Mouse (Mus musculus) stomach, embryonic 15.5 days (tissue): Measurements from ENCODE around the gene Eif4g2. TPM values are rescaled to one million over a fixed set of nuclear protein-coding genes. Genes with fewer than 3 reads are reported as not detected.

ENCODE experiments used
- ATAC-seq: fragments of 200-750 bp; cut with Nextera tagmentation; 2 replicates; pipeline ENCODE4 v1.8.0; 2017; ENCODE audit warnings: low read depth, moderate number of reproducible peaks, moderate TSS enrichment; ENCODE audit not compliant: insufficient read depth, low FRiP score
- H3K27ac ChIP-seq: fragments of 300-500 bp; sonication (generic); 2 replicates; pipeline ENCODE4 v1.5.1; 2015; ENCODE audit warnings: mild to moderate bottlenecking, inconsistent platforms
- H3K27me3 ChIP-seq: fragments of 300-500 bp; sonication (generic); replicated peaks from 2 replicates; pipeline ENCODE4 v1.6.1; 2015; ENCODE audit warnings: inconsistent platforms
- H3K36me3 ChIP-seq: fragments of 300-500 bp; sonication (generic); 2 replicates; pipeline ENCODE4 v1.6.1; 2015; ENCODE audit warnings: inconsistent platforms
- H3K4me1 ChIP-seq: fragments of 300-500 bp; sonication (generic); 2 replicates; pipeline ENCODE4 v1.6.1; 2015; ENCODE audit warnings: inconsistent platforms
- H3K4me2 ChIP-seq: fragments of 300-500 bp; sonication (generic); 2 replicates; pipeline ENCODE4 v1.6.1; 2015; ENCODE audit warnings: mild to moderate bottlenecking, inconsistent platforms
- H3K4me3 ChIP-seq: fragments of 300-500 bp; sonication (generic); replicated peaks from 2 replicates; pipeline ENCODE4 v1.5.1; 2015; ENCODE audit warnings: inconsistent platforms
- H3K9ac ChIP-seq: fragments of 300-500 bp; sonication (generic); 2 replicates; pipeline ENCODE4 v1.6.1; 2015; ENCODE audit warnings: inconsistent platforms
- H3K9me3 ChIP-seq: fragments of 300-500 bp; sonication (generic); 2 replicates; pipeline ENCODE4 v1.6.1; 2016; ENCODE audit warnings: inconsistent platforms
- WGBS: fragments of 180-500 bp; shearing (Covaris S2); methylation state at CpG from one replicate; pipeline ENCODE4 v1.1.7; 2015; 5-methylcytosine and 5-hydroxymethylcytosine counted together
- polyA plus RNA-seq: library from polyadenylated mRNA; unstranded; fragments of >200 nt; fragmentation: Nextera tagmentation; extraction: Ambion mirVana; gene quantifications from 2 replicates; pipeline ENCODE4 v1.2.1, GENCODE M21; 2015

Gene Eif4g2
- 608 and 684 TPM in 2 replicates for polyA plus RNA-seq

DNA sequence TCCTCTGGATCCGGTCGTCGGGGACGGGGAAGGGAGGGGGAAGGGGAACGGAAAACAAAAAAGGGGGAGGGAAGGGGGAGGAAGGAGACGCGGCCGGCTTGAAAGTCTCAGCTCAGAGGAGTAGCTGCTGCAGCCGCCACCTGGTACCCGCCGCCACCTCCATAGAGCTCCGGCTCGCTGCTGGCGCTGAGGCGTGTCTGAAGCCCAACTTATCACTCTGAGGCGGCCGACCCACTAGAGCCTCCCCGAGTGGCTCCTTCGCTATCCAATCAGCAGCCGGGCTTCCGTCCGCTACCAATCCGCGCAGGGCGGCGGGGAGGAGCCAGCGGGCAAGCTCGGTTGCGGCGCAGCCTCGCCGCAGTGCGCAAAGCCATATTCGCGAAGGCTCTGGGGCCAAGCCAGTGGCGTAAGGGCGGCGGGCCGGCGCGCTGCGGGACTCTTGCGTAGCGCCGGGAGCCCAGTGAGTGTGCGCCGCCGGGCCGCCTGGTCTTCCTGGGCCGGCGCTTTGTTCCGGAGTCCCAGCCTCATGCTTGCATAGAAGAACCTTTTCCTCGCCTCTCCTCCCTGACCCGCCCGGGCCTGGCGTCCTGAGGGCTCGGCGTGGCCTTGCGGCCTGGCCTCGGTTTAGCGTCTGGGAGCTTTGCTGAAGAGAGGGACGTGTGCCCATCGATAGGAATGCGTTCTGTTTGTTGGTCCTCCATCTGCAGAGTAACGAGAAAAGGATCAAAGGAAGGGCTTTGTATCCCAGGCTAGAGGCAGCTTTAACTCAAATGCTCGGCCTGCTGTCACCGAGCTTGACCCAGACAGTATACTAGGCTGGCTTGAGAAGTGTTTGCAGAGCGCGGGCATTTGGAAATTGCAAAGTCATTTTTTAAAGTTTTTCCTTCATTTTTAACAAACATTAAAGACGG, at the start of gene Eif4g2:
TSS of gene Eif4g2 (minus strand) at position 209 of the 911 bp plus-strand sequence.
- H3K4me3 ChIP-seq = peak within 1 kb of the TSS; percentile 85
- no peaks in the 10 kb centered on the region for H3K27me3 ChIP-seq
- H3K4me1 ChIP-seq = peaks cover 8% of the 10 kb centered on the region; the same call in 1 of the 2 replicates
- peak; percentile 99 for ATAC-seq
- peak within 1 kb of the TSS; percentile 72 for H3K4me2 ChIP-seq
- H3K36me3 ChIP-seq = peaks cover 23% of the 10 kb centered on the region
- H3K27ac ChIP-seq = peak within 1 kb of the TSS; percentile 99
- no peaks in the 10 kb centered on the region for H3K9me3 ChIP-seq
- under 1% methylated on average over 68 of the region's 70 CpGs for WGBS
- H3K9ac ChIP-seq = peak within 1 kb of the TSS; percentile 99

DNA sequence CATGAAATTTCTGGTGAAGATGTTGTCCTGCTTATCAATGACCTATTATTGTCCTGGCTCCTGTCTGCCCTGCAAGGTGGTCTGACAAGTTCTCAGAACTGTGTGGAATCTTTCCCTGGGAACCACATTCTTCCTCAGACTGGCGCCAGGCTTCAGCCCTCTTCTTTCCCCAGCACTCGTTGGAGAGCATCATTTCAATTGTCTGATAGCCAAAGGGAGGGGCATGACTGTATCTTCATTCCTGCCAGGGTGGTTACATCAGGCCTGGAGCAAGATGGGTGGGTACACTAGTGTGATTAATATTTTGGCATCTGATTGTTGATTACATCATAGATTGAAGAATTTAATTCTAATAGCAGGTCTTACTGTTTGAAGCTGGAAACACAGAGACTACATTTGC, 49.8 kb upstream of the Eif4g2 start:
- no peak overlapping the region for H3K9ac ChIP-seq
- WGBS = 68% methylated on average over 2 of the region's 2 CpGs
- no peak for ATAC-seq
- H3K36me3 ChIP-seq = no peaks in the 10 kb centered on the region
- no peak overlapping the region for H3K4me3 ChIP-seq
- H3K9me3 ChIP-seq = no peaks in the 10 kb centered on the region
- H3K27me3 ChIP-seq = no peaks in the 10 kb centered on the region
- H3K4me2 ChIP-seq = no peak overlapping the region
- no peaks in the 10 kb centered on the region for H3K4me1 ChIP-seq
- H3K27ac ChIP-seq = no peak overlapping the region

DNA sequence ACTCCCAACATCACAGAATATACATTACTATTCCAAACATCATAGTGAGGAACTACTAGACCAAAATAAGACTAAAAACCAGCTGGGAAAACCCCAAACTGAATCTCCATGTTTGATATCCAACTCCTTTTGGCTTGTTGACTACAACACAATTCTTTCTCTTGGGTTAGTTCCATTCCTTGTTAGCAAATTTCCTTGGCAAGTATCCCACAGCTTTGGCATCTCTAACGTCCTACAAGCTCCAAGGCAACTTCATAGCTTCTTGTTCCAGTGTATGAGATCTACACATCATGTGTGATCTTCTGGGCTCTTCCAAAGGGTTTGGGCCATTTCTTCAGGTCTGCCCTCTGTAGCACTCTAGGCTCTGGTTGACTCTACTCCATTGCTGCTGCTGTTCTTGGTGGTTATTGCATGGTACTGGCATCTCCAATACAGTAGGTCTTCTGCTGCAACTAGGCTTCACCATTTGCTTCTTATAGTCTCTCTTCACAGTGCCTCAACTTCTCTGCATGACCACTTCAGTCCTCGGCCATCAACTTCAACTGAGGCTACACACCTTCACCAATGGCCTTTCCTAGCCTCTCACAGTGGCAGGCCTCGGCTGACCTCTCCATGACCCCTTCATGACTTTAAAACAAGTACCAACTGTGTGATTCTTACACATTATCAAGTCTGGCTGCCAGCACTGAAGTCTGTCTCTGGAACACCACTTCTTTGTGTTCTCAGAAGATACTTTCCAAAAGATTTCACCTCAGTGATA, 44.0 kb upstream of the Eif4g2 start:
- Histone ChIP-seq H3K27me3 (no peaks in the 10 kb centered on the region), H3K36me3 (no peaks in the 10 kb centered on the region), H3K27ac (no peak overlapping the region), H3K4me1 (peaks cover 3% of the 10 kb centered on the region; the same call in 1 of the 2 replicates), H3K9ac (no peak overlapping the region), H3K9me3 (no peaks in the 10 kb centered on the region), H3K4me3 (no peak overlapping the region), H3K4me2 (no peak overlapping the region)
- no peak for ATAC-seq
- 73% methylated on average over 3 of the region's 3 CpGs for WGBS

DNA sequence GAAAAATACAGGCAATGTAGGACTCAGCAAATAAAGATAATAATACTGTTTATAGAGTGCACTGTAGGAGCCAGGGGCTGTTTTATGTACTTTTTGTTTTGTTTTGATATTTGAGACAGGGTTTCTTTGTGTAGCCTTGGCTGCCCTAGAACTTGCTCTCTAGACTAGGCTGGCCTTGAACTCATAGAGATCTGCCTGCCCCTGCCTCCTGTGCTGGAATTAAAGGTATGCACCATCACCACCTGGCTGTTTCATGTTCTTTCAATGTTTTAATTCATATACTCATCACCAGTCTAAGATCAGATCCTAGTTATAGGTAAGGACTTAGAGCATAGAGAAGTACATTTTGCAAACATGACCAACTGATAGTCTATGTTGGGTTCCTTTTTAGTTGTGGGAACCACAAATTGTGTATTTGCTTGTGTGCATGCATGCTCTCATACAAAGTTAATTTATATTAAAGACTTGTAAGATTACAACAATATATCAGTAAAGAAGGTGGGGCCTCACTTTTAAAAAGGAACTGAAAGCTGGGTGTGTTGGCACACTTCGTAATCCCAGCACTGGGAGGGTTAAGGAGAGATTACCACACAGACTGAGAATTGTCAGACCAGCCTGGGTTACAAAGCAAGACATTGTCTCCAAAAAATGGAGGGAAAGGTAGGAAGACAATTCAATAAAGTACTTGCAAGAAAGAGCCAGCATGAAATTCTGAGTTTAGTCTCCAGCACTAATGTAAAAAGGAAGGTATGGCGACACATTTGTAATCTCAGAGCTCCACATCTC, 41.1 kb upstream of the Eif4g2 start:
- H3K9me3 ChIP-seq = no peaks in the 10 kb centered on the region
- H3K36me3 ChIP-seq = no peaks in the 10 kb centered on the region
- H3K9ac ChIP-seq = no peak overlapping the region
- H3K4me3 ChIP-seq = no peak overlapping the region
- H3K27ac ChIP-seq = no peak overlapping the region
- WGBS = 93% methylated on average over 2 of the region's 2 CpGs
- no peak for ATAC-seq
- no peaks in the 10 kb centered on the region for H3K27me3 ChIP-seq
- no peak overlapping the region for H3K4me2 ChIP-seq
- H3K4me1 ChIP-seq = peaks cover 3% of the 10 kb centered on the region; the same call in 1 of the 2 replicates

DNA sequence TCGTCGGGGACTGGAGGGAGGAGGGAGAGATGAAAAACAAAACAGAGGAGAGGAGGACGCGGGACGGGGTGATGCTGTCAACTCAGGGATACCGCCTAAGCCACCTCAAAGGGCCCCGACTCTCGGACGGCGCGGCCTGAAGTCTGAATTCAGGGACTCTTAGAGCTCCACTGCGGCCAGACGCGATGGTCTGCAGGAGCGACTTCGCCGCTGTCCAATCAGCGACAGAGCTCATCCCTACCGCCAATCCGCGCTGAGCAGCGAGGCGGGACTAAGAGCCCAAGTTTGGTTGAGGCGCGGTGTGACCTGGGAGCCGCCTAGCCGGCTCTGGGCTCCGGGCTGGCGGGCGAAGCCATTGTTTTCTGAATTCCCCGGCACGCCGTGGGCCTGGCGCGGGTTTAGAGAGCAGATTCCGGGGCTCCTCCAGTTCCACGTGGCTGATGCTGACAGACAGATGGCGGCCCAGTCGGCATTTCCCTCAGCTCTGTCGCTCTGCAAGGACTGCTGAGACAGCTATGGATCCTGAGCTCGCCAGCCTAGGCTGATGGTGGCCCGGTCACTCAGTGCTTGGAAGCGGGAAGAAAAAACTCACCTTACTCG, 39.8 kb upstream of the Eif4g2 start:
- H3K36me3 ChIP-seq = no peaks in the 10 kb centered on the region
- ATAC-seq = peak; percentile 100
- peak overlapping the region; percentile 60 for H3K9ac ChIP-seq
- under 1% methylated on average over 44 of the region's 44 CpGs for WGBS
- H3K4me1 ChIP-seq = peaks cover 3% of the 10 kb centered on the region; the same call in 1 of the 2 replicates
- peak overlapping the region; percentile 66 for H3K4me3 ChIP-seq
- H3K27me3 ChIP-seq = no peaks in the 10 kb centered on the region
- peak overlapping the region; percentile 92 for H3K4me2 ChIP-seq
- no peaks in the 10 kb centered on the region for H3K9me3 ChIP-seq
- H3K27ac ChIP-seq = peak overlapping the region; percentile 96

DNA sequence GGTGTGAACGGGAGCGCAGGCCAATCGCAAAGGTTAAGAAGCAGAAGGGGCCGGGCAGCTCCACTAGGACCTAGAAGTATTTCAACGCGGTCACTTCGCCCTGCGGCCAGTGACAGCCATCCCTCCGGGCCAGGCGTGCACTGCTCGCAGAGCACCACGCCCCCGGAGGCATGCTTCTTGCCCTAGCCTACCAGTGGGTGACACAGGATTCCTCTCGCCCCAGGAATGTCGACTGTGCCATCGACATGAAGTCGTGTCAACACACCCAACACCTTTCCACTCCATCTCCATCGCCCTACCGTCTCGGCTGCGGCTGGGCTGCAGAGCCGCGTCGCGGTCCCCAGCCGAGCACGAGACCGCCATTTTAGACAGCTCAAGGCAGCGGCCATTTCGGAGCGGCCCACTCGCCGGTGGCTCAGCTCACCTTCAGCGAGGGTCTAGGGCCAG, 39.3 kb upstream of the Eif4g2 start:
- H3K9ac ChIP-seq = peak overlapping the region; percentile 60
- H3K27me3 ChIP-seq = no peaks in the 10 kb centered on the region
- H3K27ac ChIP-seq = peak overlapping the region; percentile 96
- H3K9me3 ChIP-seq = no peaks in the 10 kb centered on the region
- H3K36me3 ChIP-seq = no peaks in the 10 kb centered on the region
- peak overlapping the region; percentile 92 for H3K4me2 ChIP-seq
- H3K4me3 ChIP-seq = peak overlapping the region; percentile 66
- ATAC-seq = peak; percentile 84
- WGBS = under 1% methylated on average over 34 of the region's 34 CpGs
- H3K4me1 ChIP-seq = peaks cover 3% of the 10 kb centered on the region; the same call in 1 of the 2 replicates

DNA sequence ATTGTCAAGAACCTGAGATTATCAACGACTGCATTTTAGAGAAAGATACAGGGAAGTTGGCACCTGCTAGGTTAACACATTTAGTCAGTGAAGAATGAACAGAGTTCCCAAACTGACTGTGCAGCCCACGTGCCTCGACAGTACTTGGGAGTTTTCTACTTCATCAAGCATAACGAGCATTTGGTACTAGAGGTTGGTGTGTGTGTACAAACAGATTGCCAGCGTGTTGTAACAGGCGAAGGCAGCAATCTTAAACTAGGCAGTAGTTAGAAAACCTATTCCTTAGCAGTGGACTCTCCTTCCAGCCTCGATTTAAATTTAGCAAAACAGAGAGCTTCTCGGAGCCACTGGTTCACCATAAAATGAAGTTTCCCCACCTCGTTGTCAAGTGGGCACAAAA, 38.7 kb upstream of the Eif4g2 start:
- 42% methylated on average over 9 of the region's 9 CpGs for WGBS

DNA sequence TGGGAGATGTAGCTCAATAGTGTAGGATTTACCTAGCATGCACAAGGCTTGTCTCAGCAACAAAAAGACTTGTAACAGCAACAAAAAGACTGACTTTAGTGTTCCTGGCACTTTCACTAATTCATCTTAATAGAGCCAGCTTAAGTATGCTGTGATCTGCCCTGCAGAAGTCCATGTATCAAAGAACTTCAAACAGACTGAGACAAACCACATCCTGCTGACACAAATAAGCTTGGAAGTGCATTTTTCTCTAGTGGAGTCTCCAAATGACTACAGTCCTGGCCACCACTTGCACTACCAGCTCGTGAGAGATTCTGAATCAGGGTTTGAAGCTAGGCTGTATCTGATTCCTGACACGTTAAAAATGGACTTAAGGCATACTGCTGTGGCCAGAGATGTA, 26.7 kb upstream of the Eif4g2 start:
- Histone ChIP-seq H3K4me1 (no peaks in the 10 kb centered on the region), H3K4me3 (no peak overlapping the region), H3K9me3 (no peaks in the 10 kb centered on the region), H3K9ac (no peak overlapping the region), H3K27ac (no peak overlapping the region), H3K27me3 (no peaks in the 10 kb centered on the region), H3K36me3 (0 out of 2 replicates have a peak, but pooled peaks cover 3% of the 10 kb centered on the region), H3K4me2 (no peak overlapping the region)
- 52% methylated on average over 2 of the region's 2 CpGs for WGBS
- ATAC-seq = no peak

More for the DNA sequence above, 38.7 kb upstream of the Eif4g2 start:
- peak overlapping the region; percentile 96 for H3K27ac ChIP-seq
- H3K27me3 ChIP-seq = no peaks in the 10 kb centered on the region
- peak overlapping the region; percentile 66 for H3K4me3 ChIP-seq
- peak overlapping the region; percentile 60; the same call in 1 of the 2 replicates for H3K9ac ChIP-seq
- H3K9me3 ChIP-seq = no peaks in the 10 kb centered on the region
- peaks cover 3% of the 10 kb centered on the region; the same call in 1 of the 2 replicates for H3K4me1 ChIP-seq
- no peaks in the 10 kb centered on the region for H3K36me3 ChIP-seq
- H3K4me2 ChIP-seq = peak overlapping the region; percentile 92
- no peak for ATAC-seq

DNA sequence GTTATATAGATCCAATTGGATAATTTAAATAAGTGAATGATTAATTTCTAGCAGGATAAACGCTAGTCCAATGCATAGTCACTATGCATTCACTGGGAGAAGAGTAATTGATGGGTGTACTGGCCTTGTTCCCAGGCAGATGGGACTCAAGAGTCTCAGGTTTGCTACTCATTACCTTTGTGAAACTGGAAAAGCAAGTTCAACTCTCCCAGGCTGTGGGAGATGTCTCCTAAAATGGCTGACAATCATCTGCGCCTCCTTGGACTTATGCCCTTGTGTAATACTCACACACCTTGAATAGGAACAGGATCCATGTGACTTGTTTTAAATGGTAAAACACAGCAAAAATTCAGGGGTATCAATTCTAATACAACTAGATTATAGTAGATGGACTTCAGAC, 26.3 kb upstream of the Eif4g2 start:
- 84% methylated on average over 2 of the region's 2 CpGs for WGBS
- Histone ChIP-seq H3K4me2 (no peak overlapping the region), H3K9me3 (no peaks in the 10 kb centered on the region), H3K27me3 (no peaks in the 10 kb centered on the region), H3K27ac (no peak overlapping the region), H3K4me3 (no peak overlapping the region), H3K36me3 (0 out of 2 replicates have a peak, but pooled peaks cover 1% of the 10 kb centered on the region), H3K4me1 (no peaks in the 10 kb centered on the region), H3K9ac (no peak overlapping the region)
- no peak for ATAC-seq

DNA sequence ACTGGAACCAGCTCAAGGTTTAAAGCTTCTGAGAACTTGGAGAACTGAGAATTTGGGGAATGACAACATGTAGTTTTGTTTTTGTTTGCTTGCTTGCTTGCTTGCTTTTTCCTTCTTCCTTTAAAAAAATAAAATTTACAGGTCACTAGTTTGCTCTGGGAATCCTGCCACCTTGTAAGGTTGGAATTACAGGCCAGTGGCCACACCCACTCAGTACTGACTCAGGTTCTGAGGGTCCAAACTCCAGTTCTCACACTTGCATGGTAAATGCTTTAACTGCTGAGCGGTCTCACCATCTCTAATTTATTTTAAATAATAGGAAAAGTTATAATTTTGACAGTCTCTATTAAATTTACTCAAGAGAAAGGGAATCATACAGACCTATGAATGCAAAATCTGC, 15.4 kb upstream of the Eif4g2 start:
- Histone ChIP-seq H3K27me3 (no peaks in the 10 kb centered on the region), H3K27ac (no peak overlapping the region), H3K36me3 (no peaks in the 10 kb centered on the region), H3K9ac (no peak overlapping the region), H3K4me3 (no peak overlapping the region), H3K4me1 (no peaks in the 10 kb centered on the region), H3K9me3 (no peaks in the 10 kb centered on the region), H3K4me2 (no peak overlapping the region)
- no peak for ATAC-seq
- 91% methylated on average over 1 of the region's 1 CpGs for WGBS

DNA sequence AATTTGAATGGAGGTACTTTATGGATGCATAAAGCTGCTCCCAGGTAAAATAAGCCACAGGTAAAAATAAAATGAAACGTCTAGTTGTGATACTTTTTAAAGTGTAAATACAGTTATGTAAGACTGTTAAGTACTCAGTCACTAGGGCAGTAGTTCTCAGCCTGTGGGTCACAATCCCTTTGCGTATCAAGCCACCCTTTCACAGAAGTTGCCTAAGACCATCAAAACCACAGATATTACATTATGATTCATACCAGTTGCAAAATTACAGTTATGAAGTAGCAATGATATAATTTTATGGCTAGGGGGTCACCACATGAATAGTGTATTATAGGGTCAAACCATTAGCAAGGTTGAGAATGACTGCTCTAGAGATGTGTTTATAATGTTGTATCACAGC, 12.3 kb upstream of the Eif4g2 start:
- no peak for ATAC-seq
- Histone ChIP-seq H3K27ac (no peak overlapping the region), H3K4me1 (no peaks in the 10 kb centered on the region), H3K9ac (no peak overlapping the region), H3K27me3 (no peaks in the 10 kb centered on the region), H3K4me2 (no peak overlapping the region), H3K36me3 (no peaks in the 10 kb centered on the region), H3K4me3 (no peak overlapping the region), H3K9me3 (no peaks in the 10 kb centered on the region)
- 82% methylated on average over 2 of the region's 2 CpGs for WGBS
